Mouse (Mus musculus) megakaryocyte, embryonic 14.5 days (primary cell): ENCODE results near the gene C330007P06Rik.

Experiments
- FLI1 ChIP-seq: IDR thresholded peaks from 2 replicates; pipeline ENCODE4 v1.6.1; 2012; ENCODE audit warnings: low read length, inconsistent platforms, mixed read lengths
- GATA1 ChIP-seq: IDR thresholded peaks from 3 replicates; pipeline ENCODE4 v1.6.1; 2012; ENCODE audit warnings: mixed read lengths, low read length, inconsistent platforms, borderline replicate concordance

DNA sequence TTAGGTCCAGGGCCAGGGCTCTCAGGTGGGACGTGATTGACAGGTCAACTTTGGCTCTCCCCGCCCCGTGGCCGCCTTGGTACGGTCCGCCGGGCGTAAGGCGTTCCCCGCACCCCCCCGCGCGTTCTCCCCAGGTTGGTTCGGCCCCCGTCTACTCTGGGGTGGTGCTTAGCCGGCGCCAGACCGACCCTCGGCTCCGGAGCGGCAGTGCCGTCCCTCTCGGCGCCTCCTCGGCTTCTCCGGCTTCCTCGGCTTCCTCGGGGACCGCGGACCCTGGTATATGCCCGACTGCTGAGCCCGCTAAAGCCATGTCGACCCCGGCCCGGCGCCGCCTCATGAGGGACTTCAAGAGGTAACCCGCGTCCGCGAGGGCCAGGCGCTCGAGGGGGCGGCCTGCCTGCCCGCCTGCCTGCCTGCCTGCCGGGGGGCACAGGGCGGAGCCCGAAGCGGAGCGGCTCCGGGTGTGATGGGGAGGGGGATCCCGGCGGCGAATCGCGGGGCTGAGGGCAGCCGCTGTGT lies 326 bp upstream of the C330007P06Rik start:
- no peak for TF ChIP-seq GATA1
- TF ChIP-seq FLI1, result no peak
